Mouse (Mus musculus) lung, embryonic 14.5 days (tissue): Measurements from ENCODE around the gene Sdhd. TPM values are rescaled to one million over a fixed set of nuclear protein-coding genes. Genes with fewer than 3 reads are reported as not detected.

Experiments used
- ATAC-seq: fragments of 200-750 bp; cut with Nextera tagmentation; 2 replicates; pipeline ENCODE4 v1.8.0; 2017; ENCODE audit warnings: mild to moderate bottlenecking, moderate TSS enrichment, moderate library complexity; ENCODE audit not compliant: insufficient read depth
- DNase-seq: peaks from one replicate; pipeline ENCODE4 v3.0.0-alpha.2; 2015
- H3K27ac ChIP-seq: fragments of 300-500 bp; sonication (generic); 2 replicates; pipeline ENCODE4 v1.5.1; 2014; ENCODE audit warnings: low read depth, mild to moderate bottlenecking, moderate library complexity
- H3K27me3 ChIP-seq: fragments of 300-500 bp; sonication (generic); 2 replicates; pipeline ENCODE4 v1.6.1; 2014; ENCODE audit warnings: low read length, control low read depth; ENCODE audit not compliant: insufficient read depth
- H3K36me3 ChIP-seq: fragments of 300-500 bp; sonication (generic); 2 replicates; pipeline ENCODE4 v1.6.1; 2014; ENCODE audit warnings: control low read depth; ENCODE audit not compliant: insufficient read depth
- H3K4me1 ChIP-seq: fragments of 300-500 bp; sonication (generic); 2 replicates; pipeline ENCODE4 v1.6.1; 2014; ENCODE audit warnings: antibody characterized with exemption, control low read depth; ENCODE audit not compliant: insufficient read depth
- H3K4me2 ChIP-seq: fragments of 300-500 bp; sonication (generic); 2 replicates; pipeline ENCODE4 v1.6.1; 2014; ENCODE audit warnings: mild to moderate bottlenecking
- H3K4me3 ChIP-seq: fragments of 300-500 bp; sonication (generic); 2 replicates; pipeline ENCODE4 v1.5.1; 2014; ENCODE audit warnings: low read depth, low read length
- H3K9ac ChIP-seq: fragments of 300-500 bp; sonication (generic); 2 replicates; pipeline ENCODE4 v1.6.1; 2014
- H3K9me3 ChIP-seq: fragments of 300-500 bp; sonication (generic); 2 replicates; pipeline ENCODE4 v1.6.1; 2016; ENCODE audit warnings: low read depth, low read length, control low read depth
- CTCF ChIP-seq: IDR thresholded peaks from 2 replicates; pipeline ENCODE4 v1.5.1; 2016; ENCODE audit warnings: antibody characterized with exemption, low read depth
- whole genome bisulfite sequencing: fragments of 180-500 bp; shearing (Covaris S2); extraction: QIAGEN DNeasy Blood & Tissue Kit; methylation state at CpG from one replicate; pipeline ENCODE4 v1.1.7; 2014; 5-methylcytosine and 5-hydroxymethylcytosine counted together
- polyA plus RNA-seq: library from polyadenylated mRNA; unstranded; fragments of >200 nt; fragmentation: Nextera tagmentation; extraction: Ambion mirVana; gene quantifications from 2 replicates; pipeline ENCODE4 v1.2.1, GENCODE M21; 2014

Sdhd gene
- polyA plus RNA-seq, 1 experiment from 2014 or later: 288 TPM

DNA sequence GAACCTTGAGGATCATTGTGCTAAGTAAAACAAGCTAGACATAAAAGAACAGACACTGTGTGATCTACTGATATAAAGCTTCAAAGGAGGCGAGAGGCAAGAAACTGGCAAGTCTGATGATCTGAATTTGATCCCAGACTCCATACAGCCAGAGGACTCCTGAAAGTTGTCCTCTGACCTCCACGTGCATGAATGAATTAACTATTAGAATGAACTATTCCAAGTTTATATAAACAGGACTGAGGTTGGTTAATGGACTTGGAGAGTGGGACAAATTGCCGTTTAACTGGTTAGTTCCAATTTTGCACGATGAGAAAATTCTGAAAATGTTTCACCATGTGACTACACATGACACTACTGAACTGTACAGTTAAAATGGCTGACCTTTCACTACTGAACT lies 54.7 kb downstream of the Sdhd start:
- no peak overlapping the region for H3K4me2 ChIP-seq
- no peak overlapping the region for H3K9ac ChIP-seq
- no peak for TF ChIP-seq CTCF
- no peak overlapping the region for H3K27ac ChIP-seq
- H3K4me3 ChIP-seq: no peak overlapping the region
- H3K27me3 ChIP-seq: no peaks in the 10 kb centered on the region
- WGBS: 41% methylated on average over 4 of the region's 4 CpGs
- no peaks in the 10 kb centered on the region for H3K36me3 ChIP-seq
- no peaks in the 10 kb centered on the region for H3K9me3 ChIP-seq
- DNase-seq (no peak), ATAC-seq (no peak)
- no peaks in the 10 kb centered on the region for H3K4me1 ChIP-seq

DNA sequence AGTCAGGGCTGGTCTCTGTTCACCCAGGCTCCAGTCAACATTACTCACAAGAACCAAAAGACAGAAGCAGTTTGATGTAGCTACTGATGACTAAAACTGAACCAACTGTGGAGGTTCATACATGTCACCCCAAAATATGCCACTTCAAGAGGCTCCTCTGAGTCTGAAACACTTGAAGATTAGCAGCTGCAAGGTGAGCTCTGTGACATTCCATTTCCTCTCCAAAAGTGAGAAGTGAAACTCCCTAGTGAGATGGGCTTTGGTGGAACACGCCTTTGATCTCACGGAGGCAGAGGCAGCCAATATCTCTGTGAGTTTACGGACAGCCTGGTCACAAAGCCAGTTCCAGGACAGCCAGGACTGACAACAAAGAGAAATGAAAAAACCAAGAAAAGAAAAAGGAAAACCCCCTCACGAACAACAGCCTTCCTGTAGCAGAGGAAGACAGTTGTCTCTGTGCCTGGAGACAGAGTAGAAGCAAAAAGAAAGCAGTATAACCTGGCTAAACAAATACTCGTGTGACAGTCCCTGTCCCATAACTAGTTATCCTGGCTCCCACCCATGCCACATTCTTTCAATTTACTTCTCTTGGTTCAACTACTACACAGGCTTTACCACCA lies 55.6 kb downstream of the Sdhd start:
- WGBS: 25% methylated on average over 5 of the region's 5 CpGs

More for the DNA sequence above, 55.6 kb downstream of the Sdhd start:
- ATAC-seq (no peak), DNase-seq (no peak)
- Histone ChIP-seq H3K4me2 (no peak overlapping the region), H3K9ac (no peak overlapping the region), H3K27ac (no peak overlapping the region), H3K4me1 (no peaks in the 10 kb centered on the region), H3K27me3 (no peaks in the 10 kb centered on the region), H3K9me3 (no peaks in the 10 kb centered on the region), H3K4me3 (no peak overlapping the region), H3K36me3 (no peaks in the 10 kb centered on the region)
- no peak for TF ChIP-seq CTCF

Other genes with a start within 250 kb of the Sdhd start
- 0.11 and 0.26 TPM in 2 replicates for gene Plet1, start 109.3 kb downstream of the Sdhd start, polyA plus RNA-seq
- 61.1 and 61.3 TPM in 2 replicates for gene Pts, start 75.1 kb downstream of the Sdhd start, polyA plus RNA-seq
- 6.6 and 7.8 TPM in 2 replicates for gene Il18, start 49.0 kb downstream of the Sdhd start, polyA plus RNA-seq
- 0.17 and 0.26 TPM in 2 replicates for gene Bco2, start 48.6 kb downstream of the Sdhd start, polyA plus RNA-seq
- gene Tex12, start 42.5 kb downstream of the Sdhd start, polyA plus RNA-seq: not detected in 2 replicates
- 224 and 244 TPM in 2 replicates for gene Timm8b, start 98 bp upstream of the Sdhd start, polyA plus RNA-seq
- gene Pih1d2, start 13.5 kb upstream of the Sdhd start, polyA plus RNA-seq: 3.8 and 4.5 TPM in 2 replicates
- 21.9 and 25.2 TPM in 2 replicates for gene Nkapd1, start 13.7 kb upstream of the Sdhd start, polyA plus RNA-seq
- 53.7 and 55.3 TPM in 2 replicates for gene Dlat, start 56.0 kb upstream of the Sdhd start, polyA plus RNA-seq
- 11.6 and 12.1 TPM in 2 replicates for gene Dixdc1, start 135.7 kb upstream of the Sdhd start, polyA plus RNA-seq
- gene 2310030G06Rik, start 142.7 kb upstream of the Sdhd start, polyA plus RNA-seq: 9.7 and 10.0 TPM in 2 replicates
- gene Cryab, start 147.5 kb upstream of the Sdhd start, polyA plus RNA-seq: 41.1 and 64.3 TPM in 2 replicates
- gene Hspb2, start 148.5 kb upstream of the Sdhd start, polyA plus RNA-seq: 3.4 and 6.0 TPM in 2 replicates
- gene Fdxacb1, start 164.4 kb upstream of the Sdhd start, polyA plus RNA-seq: 15.2 and 15.3 TPM in 2 replicates
- 39.5 and 43.7 TPM in 2 replicates for gene Alg9, start 171.2 kb upstream of the Sdhd start, polyA plus RNA-seq
- 29.1 and 30.3 TPM in 2 replicates for gene 1110032A03Rik, start 171.7 kb upstream of the Sdhd start, polyA plus RNA-seq
- 72.9 and 73.7 TPM in 2 replicates for gene Ppp2r1b, start 241.5 kb upstream of the Sdhd start, polyA plus RNA-seq